Mouse (Mus musculus) mouse trophoblast stem cell (cell line): ENCODE results near the gene Car7.
"Not testable (repeated sequence)": the region's sequence is repeated elsewhere in the genome, so short reads cannot be mapped to it uniquely, and the experiment has no call there.

Experiments
- in situ Hi-C, 2 experiments: fragments of 300-500 bp; cut with MseI, MboI; formaldehyde crosslinking; loops; 2 replicates in 1 of 2; 3 replicates in 1 of 2; pipeline ENCODE4 v1.15.1; 2025

Car7 gene

GRCm38 (mm10) chr8:104565457-104565798 lies 30.9 kb downstream of the Car7 start:
- in situ Hi-C loops = no loop called here

DNA sequence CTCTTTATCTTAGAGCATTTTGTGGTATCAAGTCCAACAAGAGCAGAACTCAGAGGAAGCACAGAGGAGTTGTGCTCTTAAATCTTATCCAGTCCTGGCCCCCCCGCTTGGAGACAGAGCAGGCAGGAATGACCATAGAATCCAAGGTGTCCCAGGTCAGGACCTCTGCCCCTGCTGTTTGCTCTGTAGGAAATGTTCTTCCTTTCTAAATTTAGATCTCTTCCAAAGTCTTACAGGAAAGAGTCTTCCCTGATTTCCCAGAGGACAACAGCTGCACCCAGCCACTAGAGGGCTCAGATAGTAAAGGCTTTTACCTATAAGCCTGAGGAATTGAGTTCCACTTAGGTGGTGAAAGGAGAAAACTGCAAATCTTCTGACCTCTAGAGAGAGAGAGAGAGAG lies 35.1 kb downstream of the Car7 start:
- in situ Hi-C loops = no loop called here

DNA sequence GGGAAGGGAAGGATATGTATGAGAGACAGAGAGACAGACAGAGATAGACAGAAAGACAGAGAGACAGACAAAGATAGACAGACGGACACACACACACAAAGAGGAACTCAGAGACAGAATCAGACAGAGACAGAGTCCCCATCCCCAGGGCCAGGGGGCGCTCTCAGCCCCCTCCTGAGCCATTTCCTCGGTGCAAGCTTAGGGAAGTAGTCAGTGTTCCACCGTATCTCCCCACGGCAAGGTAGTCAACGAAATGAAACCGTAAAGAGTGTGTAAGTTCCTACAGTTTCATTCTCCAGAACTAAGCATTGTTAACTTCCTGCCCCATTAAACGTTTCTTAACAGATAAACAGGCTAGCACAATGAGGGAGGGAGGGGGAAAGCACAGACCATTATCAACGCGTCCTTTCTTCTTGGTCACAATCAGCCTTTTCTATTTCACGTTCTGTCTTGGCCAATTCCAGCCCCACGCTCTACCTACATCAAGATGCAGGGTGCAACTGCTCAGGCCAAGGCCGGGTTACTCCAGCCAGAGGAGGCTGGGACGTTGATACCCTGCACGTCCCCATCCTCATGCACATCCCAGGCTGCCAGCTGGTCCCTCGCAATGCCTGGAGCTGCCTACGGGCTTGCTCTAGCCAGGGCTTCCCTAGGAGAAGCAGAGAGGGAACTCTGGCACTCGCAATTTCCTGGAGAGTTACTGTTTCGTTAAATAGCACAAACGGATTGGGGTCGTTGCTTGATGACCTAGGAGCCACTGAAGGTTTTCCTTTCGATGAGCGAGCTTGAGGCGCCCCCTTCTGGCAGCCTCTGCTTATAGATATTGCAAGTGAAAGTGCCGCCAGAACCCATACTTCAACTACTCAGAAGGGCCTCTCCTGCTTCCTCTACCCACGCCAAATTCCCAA lies 36.2 kb downstream of the Car7 start:
- in situ Hi-C loops = no loop called here

DNA sequence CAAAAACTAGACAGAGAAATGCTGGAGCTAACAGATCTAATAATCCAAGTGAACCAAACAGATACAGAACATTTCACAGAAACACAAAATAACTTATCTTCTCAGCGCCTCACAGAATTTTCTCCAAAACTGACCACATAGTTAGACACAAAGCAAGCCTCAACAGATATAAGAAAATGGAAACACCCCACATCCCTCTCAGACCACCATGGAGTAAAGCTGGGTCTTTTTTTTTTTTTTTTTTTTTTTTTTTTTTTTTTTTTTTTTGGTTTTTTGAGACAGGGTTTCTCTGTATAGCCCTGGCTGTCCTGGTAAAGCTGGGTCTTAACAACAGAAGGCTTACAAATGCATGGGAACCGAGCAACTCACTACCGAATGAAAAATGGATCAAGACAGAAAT lies 42.3 kb downstream of the Car7 start:
- in situ Hi-C loops = no loop called here

- in situ Hi-C loops = not testable (repeated sequence)
These were observed 43.1 kb downstream of the Car7 start for GRCm38 (mm10) chr8:104577606-104578005.

GRCm38 (mm10) chr8:104584522-104584921 lies 50.0 kb downstream of the Car7 start:
- in situ Hi-C loops = no loop called here

- in situ Hi-C loops = no loop called here
These were observed 55.8 kb downstream of the Car7 start for GRCm38 (mm10) chr8:104590284-104590683.

GRCm38 (mm10) chr8:104591133-104591834 lies 56.8 kb downstream of the Car7 start, which contains the start of gene Pdp2:
TSS of gene Pdp2 (plus strand) at chr8:104591451.
- in situ Hi-C loops = no loop called here

GRCm38 (mm10) chr8:104591856-104592255 lies 57.4 kb downstream of the Car7 start:
- in situ Hi-C loops = no loop called here

DNA sequence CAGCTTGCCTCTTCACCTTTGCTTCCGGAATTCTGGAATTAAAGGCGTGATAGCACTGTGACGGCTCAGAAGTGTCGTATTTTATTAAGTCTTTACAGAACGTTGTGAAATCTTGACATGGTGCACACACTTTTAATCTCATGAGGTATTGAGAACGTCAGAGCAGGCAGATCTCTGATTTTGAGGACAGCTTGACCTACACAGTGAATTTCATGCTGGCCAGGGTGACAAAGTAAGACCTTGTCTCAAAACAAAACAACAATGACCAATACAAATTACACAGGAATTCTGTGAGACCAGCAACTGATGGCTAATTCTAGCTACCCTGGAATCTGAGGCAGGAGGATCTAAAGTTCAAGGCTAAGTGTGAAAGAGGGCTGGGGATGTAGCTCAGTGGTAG lies 58.1 kb downstream of the Car7 start:
- in situ Hi-C loops = no loop called here

- in situ Hi-C loops = no loop called here
These were observed 59.2 kb downstream of the Car7 start for GRCm38 (mm10) chr8:104593536-104594325.

DNA sequence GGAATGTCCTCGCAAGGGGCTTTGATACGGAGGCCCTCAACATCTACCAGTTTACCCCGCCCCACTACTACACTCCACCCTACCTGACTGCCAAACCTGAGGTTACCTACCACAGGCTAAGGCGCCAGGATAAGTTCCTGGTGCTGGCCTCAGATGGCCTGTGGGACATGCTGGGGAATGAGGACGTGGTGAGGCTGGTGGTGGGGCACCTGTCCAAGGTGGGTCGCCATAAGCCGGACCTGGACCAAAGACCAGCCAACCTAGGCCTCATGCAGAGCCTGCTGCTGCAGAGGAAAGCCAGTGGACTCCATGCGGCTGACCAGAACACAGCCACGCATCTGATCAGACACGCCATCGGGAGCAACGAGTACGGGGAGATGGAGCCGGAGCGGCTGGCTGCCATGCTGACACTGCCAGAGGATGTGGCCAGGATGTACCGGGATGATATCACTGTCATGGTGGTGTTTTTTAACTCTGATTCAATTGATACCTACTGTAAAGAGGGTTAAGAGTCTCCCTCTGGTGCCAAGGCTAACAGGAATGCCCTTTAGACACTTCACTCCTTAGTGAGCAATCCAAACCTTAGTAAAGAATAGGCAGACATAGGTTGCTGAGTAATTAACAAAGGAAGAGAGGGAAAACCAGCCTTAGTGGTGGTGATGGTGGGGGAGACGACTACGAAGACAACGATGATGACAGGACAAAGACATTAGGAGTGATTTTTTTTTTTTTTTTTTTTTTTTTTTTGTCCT lies 60.3 kb downstream of the Car7 start:
- in situ Hi-C loops = no loop called here

- in situ Hi-C loops = no loop called here
These were observed 61.5 kb downstream of the Car7 start for GRCm38 (mm10) chr8:104595773-104596536.

DNA sequence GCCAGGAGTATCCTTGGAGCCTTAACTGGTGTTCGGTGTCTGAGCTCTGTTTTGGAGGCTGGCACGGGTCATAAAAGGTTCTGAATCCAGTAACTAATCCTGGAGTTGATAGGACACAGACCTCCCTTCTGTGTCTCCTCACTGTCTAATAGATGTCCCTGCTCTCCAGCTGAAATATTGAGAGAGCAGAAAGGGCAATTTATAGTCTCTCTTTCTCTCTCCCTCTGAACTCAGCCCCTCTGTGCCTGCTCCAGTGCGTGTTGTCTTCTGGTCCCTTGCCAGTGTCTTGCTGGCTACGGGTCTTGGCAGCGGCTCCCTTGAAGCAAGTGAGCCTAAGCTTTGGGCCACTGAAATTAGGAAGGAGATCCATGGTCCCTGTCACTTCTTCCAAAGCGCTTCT lies 63.2 kb downstream of the Car7 start:
- in situ Hi-C loops = no loop called here

GRCm38 (mm10) chr8:104598496-104598895 lies 64.0 kb downstream of the Car7 start:
- in situ Hi-C loops = no loop called here
